Mouse (Mus musculus) heart, embryonic 16.5 days (tissue): ENCODE measurements at regions not wholly inside any gene's neighbourhood (a gene's known extent, or its start where the extent isn't known, plus 50 kb on each side); places are given as distances from the start of the nearest gene placed in this dataset.

ENCODE experiments used
- ATAC-seq: fragments of 200-750 bp; cut with Nextera tagmentation; replicated peaks from 2 replicates; pipeline ENCODE4 v1.8.0; 2017; ENCODE audit warnings: moderate number of reproducible peaks; ENCODE audit not compliant: insufficient read depth, low FRiP score; ENCODE audit errors: extremely low read depth
- H3K27ac ChIP-seq: fragments of 300-500 bp; sonication (generic); 2 replicates; pipeline ENCODE4 v1.5.1; 2014; ENCODE audit warnings: mild to moderate bottlenecking, low read length, control low read depth, moderate library complexity
- H3K27me3 ChIP-seq: fragments of 300-500 bp; sonication (generic); 2 replicates; pipeline ENCODE4 v1.6.1; 2014; ENCODE audit warnings: low read length, mixed read lengths; ENCODE audit not compliant: control insufficient read depth, insufficient read depth
- H3K36me3 ChIP-seq: fragments of 300-500 bp; sonication (generic); 2 replicates; pipeline ENCODE4 v1.6.1; 2014; ENCODE audit not compliant: control insufficient read depth, insufficient read depth
- H3K4me1 ChIP-seq: fragments of 300-500 bp; sonication (generic); 2 replicates; pipeline ENCODE4 v1.6.1; 2014; ENCODE audit warnings: low read length, mixed read lengths; ENCODE audit not compliant: control insufficient read depth, insufficient read depth
- H3K4me2 ChIP-seq: fragments of 300-500 bp; sonication (generic); 2 replicates; pipeline ENCODE4 v1.6.1; 2014; ENCODE audit warnings: low read depth, mild to moderate bottlenecking, control low read depth, low read length
- H3K4me3 ChIP-seq: fragments of 300-500 bp; sonication (generic); 2 replicates; pipeline ENCODE4 v1.5.1; 2014; ENCODE audit warnings: mild to moderate bottlenecking, control low read depth, low read length
- H3K9ac ChIP-seq: fragments of 300-500 bp; sonication (generic); 2 replicates; pipeline ENCODE4 v1.6.1; 2014; ENCODE audit warnings: low read length, control low read depth
- H3K9me3 ChIP-seq: fragments of 300-500 bp; sonication (generic); replicated peaks from 2 replicates; pipeline ENCODE4 v1.6.1; 2016; ENCODE audit warnings: low read length; ENCODE audit not compliant: control insufficient read depth
- WGBS: fragments of 180-500 bp; shearing (Covaris S2); extraction: QIAGEN DNeasy Blood & Tissue Kit; methylation state at CpG from one replicate; pipeline ENCODE4 v1.1.7; 2014; 5-methylcytosine and 5-hydroxymethylcytosine counted together

GRCm38 (mm10) chr14:9492228-9492627 is 826.2 kb upstream of the 4930452B06Rik start:
- 87% methylated on average over 2 of the region's 2 CpGs for WGBS
- no peak for ATAC-seq
- Histone ChIP-seq H3K27me3 (no peaks in the 10 kb centered on the region), H3K4me1 (0 out of 2 replicates have a peak, but pooled peaks cover 2% of the 10 kb centered on the region), H3K4me2 (no peak overlapping the region), H3K27ac (no peak overlapping the region), H3K4me3 (no peak overlapping the region), H3K36me3 (no peaks in the 10 kb centered on the region), H3K9me3 (no peaks in the 10 kb centered on the region), H3K9ac (no peak overlapping the region)

DNA sequence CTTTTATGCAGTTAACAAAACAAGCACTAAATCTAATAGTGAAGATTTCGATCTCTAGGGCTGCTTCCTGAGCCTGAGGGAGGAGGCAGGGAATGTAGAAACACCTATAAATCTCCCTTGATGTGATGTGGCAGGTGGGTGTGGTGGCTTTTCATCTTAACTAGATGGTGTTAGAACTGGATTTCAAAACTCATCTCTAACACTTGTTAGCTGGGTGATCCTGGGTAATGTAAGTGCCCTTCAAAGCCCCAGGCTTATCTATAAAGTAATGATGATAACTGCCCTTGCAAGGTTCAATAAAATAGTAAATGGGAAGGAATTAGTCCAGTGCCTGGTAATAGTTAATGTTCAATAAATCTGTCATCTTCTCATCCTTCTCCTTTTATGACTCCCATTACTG is 822.5 kb upstream of the 4930452B06Rik start:
- H3K4me3 ChIP-seq, result no peak overlapping the region
- H3K9ac ChIP-seq, result no peak overlapping the region
- WGBS, result 53% methylated on average over 1 of the region's 1 CpGs
- H3K4me2 ChIP-seq, result no peak overlapping the region
- no peaks in the 10 kb centered on the region for H3K9me3 ChIP-seq
- H3K27me3 ChIP-seq, result no peaks in the 10 kb centered on the region
- ATAC-seq, result no peak
- no peaks in the 10 kb centered on the region for H3K36me3 ChIP-seq
- H3K4me1 ChIP-seq, result 0 out of 2 replicates have a peak, but pooled peaks cover 2% of the 10 kb centered on the region
- no peak overlapping the region for H3K27ac ChIP-seq

- no peak for ATAC-seq
- H3K4me1 ChIP-seq, result no peaks in the 10 kb centered on the region
- H3K4me3 ChIP-seq, result no peak overlapping the region
- no peaks in the 10 kb centered on the region for H3K9me3 ChIP-seq
- H3K9ac ChIP-seq, result no peak overlapping the region
- H3K36me3 ChIP-seq, result no peaks in the 10 kb centered on the region
- no peak overlapping the region for H3K27ac ChIP-seq
- H3K4me2 ChIP-seq, result no peak overlapping the region
- H3K27me3 ChIP-seq, result no peaks in the 10 kb centered on the region
These were observed 812.9 kb upstream of the 4930452B06Rik start for GRCm38 (mm10) chr14:9478981-9479380.

DNA sequence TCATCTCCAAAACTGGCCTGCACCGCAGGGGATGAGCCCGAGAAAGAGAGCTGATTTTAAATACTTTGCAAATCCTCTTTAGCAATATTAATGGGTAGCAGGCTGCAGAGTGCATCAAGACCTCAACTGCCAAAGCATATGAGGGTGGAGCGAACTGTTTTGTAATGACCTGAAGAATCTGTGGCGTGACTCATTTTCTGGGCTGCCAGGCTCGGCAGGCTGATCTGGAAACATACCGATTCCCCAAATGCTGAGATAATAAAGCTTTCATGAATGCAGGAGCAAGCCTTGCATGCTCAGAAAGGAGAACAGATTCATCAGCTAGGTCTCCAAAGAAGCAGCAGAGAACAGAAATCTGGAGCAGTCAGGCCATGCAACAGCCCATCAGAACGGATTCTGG is 809.1 kb upstream of the 4930452B06Rik start:
- no peaks in the 10 kb centered on the region for H3K9me3 ChIP-seq
- ATAC-seq, result no peak
- H3K9ac ChIP-seq, result no peak overlapping the region
- no peak overlapping the region for H3K4me3 ChIP-seq
- H3K27me3 ChIP-seq, result no peaks in the 10 kb centered on the region
- WGBS, result 72% methylated on average over 7 of the region's 7 CpGs
- H3K4me2 ChIP-seq, result no peak overlapping the region
- no peak overlapping the region for H3K27ac ChIP-seq
- no peaks in the 10 kb centered on the region for H3K4me1 ChIP-seq
- no peaks in the 10 kb centered on the region for H3K36me3 ChIP-seq

- Histone ChIP-seq H3K4me3 (no peak overlapping the region), H3K27ac (no peak overlapping the region), H3K4me1 (no peaks in the 10 kb centered on the region), H3K36me3 (no peaks in the 10 kb centered on the region), H3K4me2 (no peak overlapping the region), H3K27me3 (no peaks in the 10 kb centered on the region), H3K9ac (no peak overlapping the region), H3K9me3 (no peaks in the 10 kb centered on the region)
- ATAC-seq, result no peak
These were observed 803.6 kb upstream of the 4930452B06Rik start for GRCm38 (mm10) chr14:9469686-9470085.

DNA sequence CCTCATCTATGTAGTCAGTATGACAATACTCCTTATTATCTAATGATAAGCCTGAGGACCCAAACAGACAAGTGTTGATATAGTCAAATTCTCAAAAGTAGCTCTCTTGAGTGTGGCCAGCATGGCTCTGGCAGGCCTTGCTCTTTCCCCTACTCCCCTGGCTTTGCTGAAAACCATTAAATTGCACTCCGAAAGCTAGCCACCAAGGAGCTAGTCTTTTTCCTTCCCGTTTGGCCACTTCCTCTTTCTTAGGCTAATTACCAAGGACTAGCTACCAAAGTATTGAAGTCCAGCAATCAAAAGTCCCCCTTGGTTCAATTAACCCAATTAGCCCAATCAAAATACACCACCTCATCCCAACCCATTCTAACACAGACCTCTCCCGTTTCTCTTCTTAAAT is 802.6 kb upstream of the 4930452B06Rik start:
- no peak for ATAC-seq
- no peaks in the 10 kb centered on the region for H3K9me3 ChIP-seq
- no peaks in the 10 kb centered on the region for H3K27me3 ChIP-seq

GRCm38 (mm10) chr14:9467690-9468458 is 801.8 kb upstream of the 4930452B06Rik start:
- Histone ChIP-seq H3K27me3 (no peaks in the 10 kb centered on the region), H3K4me1 (no peaks in the 10 kb centered on the region), H3K4me3 (no peak overlapping the region), H3K4me2 (no peak overlapping the region), H3K36me3 (no peaks in the 10 kb centered on the region), H3K27ac (no peak overlapping the region), H3K9me3 (no peaks in the 10 kb centered on the region), H3K9ac (no peak overlapping the region)
- WGBS, result 50% methylated on average over 7 of the region's 7 CpGs
- no peak for ATAC-seq

More for the DNA sequence above, 802.6 kb upstream of the 4930452B06Rik start:
- Histone ChIP-seq H3K27ac (no peak overlapping the region), H3K4me3 (no peak overlapping the region), H3K4me2 (no peak overlapping the region), H3K4me1 (no peaks in the 10 kb centered on the region), H3K9ac (no peak overlapping the region), H3K36me3 (no peaks in the 10 kb centered on the region)
- 77% methylated on average over 3 of the region's 3 CpGs for WGBS

- no peak overlapping the region for H3K27ac ChIP-seq
- no peak overlapping the region for H3K4me2 ChIP-seq
- H3K36me3 ChIP-seq, result no peaks in the 10 kb centered on the region
- H3K4me3 ChIP-seq, result no peak overlapping the region
- WGBS, result 79% methylated on average over 3 of the region's 3 CpGs
- H3K4me1 ChIP-seq, result no peaks in the 10 kb centered on the region
- no peaks in the 10 kb centered on the region for H3K27me3 ChIP-seq
- no peak overlapping the region for H3K9ac ChIP-seq
- H3K9me3 ChIP-seq, result no peaks in the 10 kb centered on the region
- ATAC-seq, result no peak
These were observed 794.0 kb upstream of the 4930452B06Rik start for GRCm38 (mm10) chr14:9460006-9460405.

- Histone ChIP-seq H3K9ac (no peak overlapping the region), H3K27ac (no peak overlapping the region), H3K4me1 (no peaks in the 10 kb centered on the region), H3K4me3 (no peak overlapping the region), H3K9me3 (no peaks in the 10 kb centered on the region), H3K4me2 (no peak overlapping the region), H3K36me3 (no peaks in the 10 kb centered on the region), H3K27me3 (no peaks in the 10 kb centered on the region)
- WGBS, result 34% methylated on average over 2 of the region's 2 CpGs
- no peak for ATAC-seq
These were observed 792.8 kb upstream of the 4930452B06Rik start for GRCm38 (mm10) chr14:9458856-9459255.
